Mouse (Mus musculus) cerebellum, adult (tissue): ENCODE measurements around the gene Olfr896-ps1.

ENCODE experiments used
- ATAC-seq: cut with Nextera tagmentation; 2 replicates; pipeline ENCODE4 v1.9.2; 2017; ENCODE audit warnings: mild to moderate bottlenecking, moderate library complexity, mixed read lengths; ENCODE audit not compliant: insufficient number of reproducible peaks, low FRiP score, low TSS enrichment

Olfr896-ps1 gene

GRCm38 (mm10) chr9:38290807-38291206 lies at the start of gene Olfr896-ps1:
Gene Olfr896-ps1, plus strand, starts transcription at chr9:38291107.
- ATAC-seq: no peak

GRCm38 (mm10) chr9:38252474-38252873 lies 38.4 kb upstream of the Olfr896-ps1 start, which contains the start of gene Olfr143:
Gene Olfr143, plus strand, starts transcription at chr9:38252774.
- no peak for ATAC-seq

- no peak for ATAC-seq
Observed at GRCm38 (mm10) chr9:38267551-38267950, 23.4 kb upstream of the Olfr896-ps1 start, which contains the start of gene Olfr895. Gene Olfr895, plus strand, starts transcription at chr9:38267851.

GRCm38 (mm10) chr9:38328760-38329159 lies 37.9 kb downstream of the Olfr896-ps1 start, which contains the start of gene Olfr25:
Gene Olfr25, plus strand, starts transcription at chr9:38329060.
- ATAC-seq: no peak
